Mouse (Mus musculus): ENCODE measurements around the gene Ehf. TPM values are rescaled to one million over a fixed set of nuclear protein-coding genes. Genes with fewer than 3 reads are reported as not detected.

Gene Ehf
- polyA plus RNA-seq, 1 experiment: not detected

GRCm38 (mm10) chr2:103239086-103239485 is 64.0 kb downstream of the Ehf start:
- no peak overlapping the region for H3K4me3 ChIP-seq (ENCODE audit: insufficient read depth, low read length)
- no peak for TF ChIP-seq POLR2A (IDR thresholded peaks at IDR 0.05; ENCODE audit: low read depth, low read length)
- TF ChIP-seq CTCF (IDR thresholded peaks at IDR 0.05; ENCODE audit: borderline replicate concordance, insufficient read depth, low read length): no peak
- H3K4me1 ChIP-seq (ENCODE audit: control insufficient read depth, insufficient read depth, low read length): no peaks in the 10 kb centered on the region
- H3K27ac ChIP-seq (ENCODE audit: insufficient read depth, low read length): no peak overlapping the region

- H3K4me1 ChIP-seq (ENCODE audit: control insufficient read depth, insufficient read depth, low read length): no peaks in the 10 kb centered on the region
- H3K4me3 ChIP-seq (ENCODE audit: insufficient read depth, low read length): no peak overlapping the region
- H3K27ac ChIP-seq (ENCODE audit: insufficient read depth, low read length): no peak overlapping the region
- TF ChIP-seq CTCF (IDR thresholded peaks at IDR 0.05; ENCODE audit: borderline replicate concordance, insufficient read depth, low read length): no peak
- TF ChIP-seq POLR2A (IDR thresholded peaks at IDR 0.05; ENCODE audit: low read depth, low read length): no peak
These were observed 76.3 kb downstream of the Ehf start for GRCm38 (mm10) chr2:103226781-103227180.

DNA sequence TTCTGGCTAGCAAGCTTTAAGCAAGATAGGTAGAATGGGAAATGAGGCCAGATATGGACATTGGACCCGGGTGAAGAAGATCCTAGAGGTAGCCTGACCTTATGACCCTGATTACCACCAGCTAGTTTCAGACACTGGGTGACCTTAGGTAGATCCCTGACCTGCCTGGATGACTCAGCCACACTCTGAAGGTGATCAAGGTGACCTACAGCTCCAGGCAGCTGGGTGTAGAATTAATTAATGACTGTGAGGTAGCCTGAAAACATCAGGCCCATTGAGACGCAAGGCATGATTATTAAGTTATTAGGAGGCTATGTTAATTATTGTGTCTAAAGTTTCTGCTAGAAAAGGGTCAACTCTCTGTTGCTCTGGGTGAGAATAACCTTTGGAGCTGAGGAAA is 82.2 kb downstream of the Ehf start:
- H3K4me1 ChIP-seq (ENCODE audit: control insufficient read depth, insufficient read depth, low read length): no peaks in the 10 kb centered on the region
- no peak overlapping the region for H3K4me3 ChIP-seq (ENCODE audit: insufficient read depth, low read length)
- TF ChIP-seq CTCF (IDR thresholded peaks at IDR 0.05; ENCODE audit: borderline replicate concordance, insufficient read depth, low read length) (no peak), POLR2A (IDR thresholded peaks at IDR 0.05; ENCODE audit: low read depth, low read length) (no peak)
- H3K27ac ChIP-seq (ENCODE audit: insufficient read depth, low read length): no peak overlapping the region

- Histone ChIP-seq H3K4me3 (ENCODE audit: insufficient read depth, low read length) (no peak overlapping the region), H3K4me1 (ENCODE audit: control insufficient read depth, insufficient read depth, low read length) (peaks cover 2% of the 10 kb centered on the region; the same call in 1 of the 2 replicates), H3K27ac (ENCODE audit: insufficient read depth, low read length) (no peak overlapping the region)
- no peak for TF ChIP-seq POLR2A (IDR thresholded peaks at IDR 0.05; ENCODE audit: low read depth, low read length)
- no peak for TF ChIP-seq CTCF (IDR thresholded peaks at IDR 0.05; ENCODE audit: borderline replicate concordance, insufficient read depth, low read length)
These were observed 84.8 kb downstream of the Ehf start for GRCm38 (mm10) chr2:103218323-103218722.

DNA sequence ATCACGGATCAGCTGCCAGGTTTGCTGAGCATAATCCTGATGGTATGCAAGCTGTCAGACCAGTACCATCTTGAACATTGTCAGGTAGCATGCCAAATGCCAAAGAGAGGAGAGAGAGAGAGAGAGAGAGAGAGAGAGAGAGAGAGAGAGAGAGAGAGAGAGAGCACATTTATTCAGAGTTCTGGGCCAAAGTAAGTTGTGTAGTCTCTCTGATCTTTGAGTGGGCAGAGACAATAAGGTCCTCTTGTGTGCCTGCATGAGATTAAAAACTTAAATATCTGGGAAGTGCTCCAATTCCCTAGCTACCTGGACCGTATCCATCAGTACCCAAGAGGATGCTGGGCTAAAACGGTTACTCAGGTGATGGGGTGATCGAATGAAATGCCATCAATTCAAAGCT is 87.3 kb downstream of the Ehf start:
- H3K4me3 ChIP-seq (ENCODE audit: insufficient read depth, low read length): no peak overlapping the region

GRCm38 (mm10) chr2:103214861-103215260 is 88.2 kb downstream of the Ehf start:
- Histone ChIP-seq H3K4me1 (ENCODE audit: control insufficient read depth, insufficient read depth, low read length) (peaks cover 2% of the 10 kb centered on the region; the same call in 1 of the 2 replicates), H3K27ac (ENCODE audit: insufficient read depth, low read length) (no peak overlapping the region), H3K4me3 (ENCODE audit: insufficient read depth, low read length) (no peak overlapping the region)
- TF ChIP-seq CTCF (IDR thresholded peaks at IDR 0.05; ENCODE audit: borderline replicate concordance, insufficient read depth, low read length): no peak
- TF ChIP-seq POLR2A (IDR thresholded peaks at IDR 0.05; ENCODE audit: low read depth, low read length): no peak

More for the DNA sequence above, 87.3 kb downstream of the Ehf start:
- H3K27ac ChIP-seq (ENCODE audit: insufficient read depth, low read length): no peak overlapping the region
- H3K4me1 ChIP-seq (ENCODE audit: control insufficient read depth, insufficient read depth, low read length): peaks cover 2% of the 10 kb centered on the region; the same call in 1 of the 2 replicates
- TF ChIP-seq CTCF (IDR thresholded peaks at IDR 0.05; ENCODE audit: borderline replicate concordance, insufficient read depth, low read length) (no peak), POLR2A (IDR thresholded peaks at IDR 0.05; ENCODE audit: low read depth, low read length) (no peak)

GRCm38 (mm10) chr2:103213547-103213946 is 89.5 kb downstream of the Ehf start:
- Histone ChIP-seq H3K4me1 (ENCODE audit: control insufficient read depth, insufficient read depth, low read length) (peaks cover 2% of the 10 kb centered on the region; the same call in 1 of the 2 replicates), H3K4me3 (ENCODE audit: insufficient read depth, low read length) (no peak overlapping the region), H3K27ac (ENCODE audit: insufficient read depth, low read length) (no peak overlapping the region)
- TF ChIP-seq CTCF (IDR thresholded peaks at IDR 0.05; ENCODE audit: borderline replicate concordance, insufficient read depth, low read length) (no peak), POLR2A (IDR thresholded peaks at IDR 0.05; ENCODE audit: low read depth, low read length) (no peak)

Other genes with a start within 250 kb of the Ehf start
- gene Pdhx, start 229.8 kb downstream of the Ehf start, polyA plus RNA-seq (2011; ENCODE audit: insufficient read length, low read depth, missing spikeins): 14.6 and 20.3 TPM in 2 replicates
- 30.3 and 49.0 TPM in 2 replicates for gene Apip, start 229.6 kb downstream of the Ehf start, polyA plus RNA-seq (2011; ENCODE audit: insufficient read length, low read depth, missing spikeins)
- not detected in 2 replicates for gene Elf5, start 108.4 kb upstream of the Ehf start, polyA plus RNA-seq (2011; ENCODE audit: insufficient read length, low read depth, missing spikeins)
- 60.3 and 64.9 TPM in 2 replicates for gene Cat, start 181.9 kb upstream of the Ehf start, polyA plus RNA-seq (2011; ENCODE audit: insufficient read length, low read depth, missing spikeins)